9 mouse cellular contexts compared by ENCODE assay signal in genomic region chr19:45029571-45029970, GRCm38 (mm10). TPM values are rescaled to one million over a fixed set of nuclear protein-coding genes. Genes with fewer than 3 reads are reported as not detected.
"Had no signal": no experiment of that assay in that cellular context is flagged by ENCODE, and none has a peak within 500 bp of the region (broad histone marks: within the 10 kb centered on the region; RNA-seq: fewer than 3 reads in every experiment).

No protein-coding gene starts in this region.

- H3K27me3 ChIP-seq: limb, embryonic 12.5 days; limb, embryonic 15.5 days had no signal

- H3K27ac ChIP-seq: limb, embryonic 12.5 days; limb, embryonic 15.5 days; liver, embryonic 14.5 days; macrophage had no signal

- H3K4me3 ChIP-seq: limb, embryonic 12.5 days; limb, embryonic 15.5 days; midbrain, embryonic 12.5 days had no signal

- DNase-seq: thymus, adult 18-20 months had no signal

RNA-seq across cellular contexts. Expression of gene Pdzd7, which starts 15.9 kb away (rescaled TPM):
- total RNA-seq: megakaryocyte, adult 5-6 weeks had no signal
- polyA plus RNA-seq: liver, embryonic 11.5 days; liver, postnatal 0 days; macrophage had no signal
